Mouse (Mus musculus) limb, embryonic 12.5 days (tissue): Measurements from ENCODE around the gene Plekhj1. TPM values are rescaled to one million over a fixed set of nuclear protein-coding genes. Genes with fewer than 3 reads are reported as not detected.

ENCODE experiments used
- ATAC-seq: fragments of 200-750 bp; cut with Nextera tagmentation; 2 replicates; pipeline ENCODE4 v1.8.0; 2017; ENCODE audit warnings: low read depth, moderate TSS enrichment; ENCODE audit not compliant: insufficient number of reproducible peaks, insufficient read depth, low FRiP score, low TSS enrichment
- H3K27ac ChIP-seq: fragments of 300-500 bp; sonication (generic); 2 replicates; pipeline ENCODE4 v1.5.1; 2016; ENCODE audit warnings: mild to moderate bottlenecking, moderate library complexity
- H3K27me3 ChIP-seq: fragments of 300-500 bp; sonication (generic); 2 replicates; pipeline ENCODE4 v1.6.1; 2016; ENCODE audit warnings: mild to moderate bottlenecking, moderate library complexity
- H3K36me3 ChIP-seq: fragments of 300-500 bp; sonication (generic); 2 replicates; pipeline ENCODE4 v1.6.1; 2016; ENCODE audit warnings: mild to moderate bottlenecking, moderate library complexity
- H3K4me1 ChIP-seq: fragments of 300-500 bp; sonication (generic); replicated peaks from 2 replicates; pipeline ENCODE4 v1.6.1; 2016
- H3K4me2 ChIP-seq: fragments of 300-500 bp; sonication (generic); 2 replicates; pipeline ENCODE4 v1.6.1; 2016; ENCODE audit warnings: mild to moderate bottlenecking, moderate library complexity
- H3K4me3 ChIP-seq: fragments of 300-500 bp; sonication (generic); replicated peaks from 2 replicates; pipeline ENCODE4 v1.5.1; 2016; ENCODE audit warnings: mild to moderate bottlenecking
- H3K9ac ChIP-seq: fragments of 300-500 bp; sonication (generic); replicated peaks from 2 replicates; pipeline ENCODE4 v1.6.1; 2016; ENCODE audit warnings: mild to moderate bottlenecking, moderate library complexity
- H3K9me3 ChIP-seq: fragments of 300-500 bp; sonication (generic); 2 replicates; pipeline ENCODE4 v1.6.1; 2016; ENCODE audit warnings: mild to moderate bottlenecking, moderate library complexity
- WGBS: fragments of 180-500 bp; shearing (Covaris S2); methylation state at CpG from one replicate; pipeline ENCODE4 v1.1.7; 2016; 5-methylcytosine and 5-hydroxymethylcytosine counted together
- polyA plus RNA-seq: library from polyadenylated mRNA; unstranded; fragments of >200 nt; fragmentation: Nextera tagmentation; extraction: Ambion mirVana; gene quantifications from 2 replicates; pipeline ENCODE4 v1.2.1, GENCODE M21; 2016

The Plekhj1 gene
- polyA plus RNA-seq = 132 and 144 TPM in 2 replicates

DNA sequence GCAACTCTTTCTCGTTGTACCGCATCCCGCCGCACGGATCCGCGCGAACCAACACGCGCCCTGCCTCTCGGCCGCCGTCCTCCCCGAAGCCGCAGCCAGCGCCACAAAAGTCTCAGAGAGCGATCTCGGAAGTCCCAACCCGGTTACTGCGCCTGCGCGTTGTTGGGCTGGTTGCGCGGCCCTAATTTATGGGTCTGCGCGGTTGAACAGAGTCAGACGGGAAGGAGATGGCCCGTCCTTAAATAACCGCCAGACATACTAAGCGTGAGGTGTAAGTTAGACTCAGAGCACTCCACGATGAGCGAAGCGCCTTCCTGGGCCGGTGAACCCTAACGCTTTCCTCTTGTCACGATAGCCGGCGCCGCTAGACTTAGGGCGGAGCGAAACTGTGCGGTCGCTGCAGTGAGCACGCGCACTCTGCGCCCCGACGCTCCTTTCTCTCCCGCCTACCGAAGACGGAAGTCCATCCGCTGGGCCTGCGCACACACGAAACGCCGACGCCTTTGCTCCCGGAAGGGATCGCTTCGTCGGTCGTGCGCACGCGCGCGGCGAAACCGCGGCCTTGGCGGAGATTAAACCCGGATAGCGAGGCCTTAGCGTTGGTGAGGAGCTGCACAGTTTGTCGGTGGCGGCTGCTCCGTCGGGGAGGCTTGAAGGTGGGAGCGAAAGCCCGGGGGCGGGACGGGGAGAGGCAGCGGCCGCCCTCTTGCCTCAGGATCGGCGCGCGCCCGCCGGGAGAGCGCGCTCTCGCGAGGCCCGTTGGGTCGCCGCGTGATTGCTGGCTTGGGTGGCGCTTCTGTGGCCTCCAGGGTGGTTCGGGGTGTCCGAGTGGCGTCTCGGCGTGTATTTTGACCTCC lies at the start of gene Plekhj1, which contains the start of gene Sf3a2:
TSS of gene Plekhj1 (minus strand) at position 477 of the 857 bp plus-strand sequence.
TSS of gene Sf3a2 (plus strand) at position 49 of the 857 bp plus-strand sequence.
- Histone ChIP-seq H3K27ac (peak within 1 kb of the TSS; percentile 97), H3K4me2 (peak within 1 kb of the TSS; percentile 78), H3K36me3 (peaks cover 70% of the 10 kb centered on the region), H3K9me3 (no peaks in the 10 kb centered on the region), H3K27me3 (no peaks in the 10 kb centered on the region), H3K4me1 (peaks cover 23% of the 10 kb centered on the region), H3K9ac (peak within 1 kb of the TSS; percentile 99), H3K4me3 (peak within 1 kb of the TSS; percentile 89)
- WGBS = under 1% methylated on average over 104 of the region's 104 CpGs
- peak; percentile 87 for ATAC-seq

GRCm38 (mm10) chr10:80845732-80846131 lies 47.3 kb upstream of the Plekhj1 start:
- H3K9ac ChIP-seq = no peak overlapping the region
- 81% methylated on average over 12 of the region's 12 CpGs for WGBS
- peaks cover 9% of the 10 kb centered on the region; the same call in 1 of the 2 replicates for H3K36me3 ChIP-seq
- peaks cover 55% of the 10 kb centered on the region for H3K27me3 ChIP-seq
- H3K9me3 ChIP-seq = no peaks in the 10 kb centered on the region
- H3K27ac ChIP-seq = no peak overlapping the region
- no peak overlapping the region for H3K4me2 ChIP-seq
- peaks cover 12% of the 10 kb centered on the region for H3K4me1 ChIP-seq
- no peak for ATAC-seq
- no peak overlapping the region for H3K4me3 ChIP-seq

DNA sequence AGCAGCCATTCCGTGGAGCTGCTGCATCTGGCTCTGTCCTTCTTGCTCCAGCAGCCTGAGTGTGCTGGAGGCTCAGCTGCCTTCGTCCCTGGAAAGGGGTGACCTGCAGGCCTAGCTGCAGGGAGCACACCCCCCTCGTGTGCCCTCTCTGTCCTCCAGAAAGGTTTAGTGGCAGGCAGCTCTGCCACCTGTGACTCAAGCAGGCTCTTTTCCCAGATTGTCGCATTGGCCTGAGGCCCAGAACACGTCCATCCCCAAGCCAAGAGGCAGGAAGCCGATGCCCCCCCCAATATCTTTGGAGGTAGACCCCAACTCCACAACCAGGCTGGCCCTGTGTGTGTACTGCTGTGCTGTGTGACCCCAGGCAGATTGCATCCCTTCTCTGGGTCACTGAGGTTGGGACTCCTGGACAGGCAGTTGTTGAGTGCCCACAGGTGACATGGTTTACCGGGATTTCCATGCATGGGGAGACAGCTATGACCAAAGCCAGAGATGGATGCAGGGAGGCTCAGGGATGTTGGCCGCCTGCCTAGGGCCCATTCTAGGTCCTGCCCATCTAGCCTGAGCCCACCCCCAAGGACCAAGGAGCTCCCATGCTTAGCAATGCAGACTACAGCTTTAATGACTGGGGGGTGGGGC lies 46.7 kb upstream of the Plekhj1 start:
- Histone ChIP-seq H3K4me3 (no peak overlapping the region), H3K4me2 (no peak overlapping the region), H3K9ac (no peak overlapping the region), H3K9me3 (no peaks in the 10 kb centered on the region), H3K36me3 (0 out of 2 replicates have a peak, but pooled peaks cover 3% of the 10 kb centered on the region), H3K27ac (no peak overlapping the region), H3K4me1 (peaks cover 12% of the 10 kb centered on the region), H3K27me3 (peaks cover 61% of the 10 kb centered on the region)
- no peak for ATAC-seq
- 65% methylated on average over 8 of the region's 8 CpGs for WGBS

- H3K9me3 ChIP-seq = no peaks in the 10 kb centered on the region
- ATAC-seq = no peak
- no peak within 1 kb of the TSS for H3K27ac ChIP-seq
- H3K4me3 ChIP-seq = peak within 1 kb of the TSS; percentile 51
- WGBS = 4% methylated on average over 45 of the region's 51 CpGs
- peaks cover 12% of the 10 kb centered on the region for H3K4me1 ChIP-seq
- no peaks in the 10 kb centered on the region for H3K36me3 ChIP-seq
- peak within 1 kb of the TSS; percentile 90 for H3K4me2 ChIP-seq
- peaks cover 69% of the 10 kb centered on the region for H3K27me3 ChIP-seq
- peak within 1 kb of the TSS; percentile 66 for H3K9ac ChIP-seq
These were observed 45.6 kb upstream of the Plekhj1 start, which contains the start of gene Lingo3 for GRCm38 (mm10) chr10:80843931-80844547. TSS of gene Lingo3 (minus strand) at chr10:80844039.

- 12% methylated on average over 32 of the region's 32 CpGs for WGBS
- peaks cover 73% of the 10 kb centered on the region for H3K27me3 ChIP-seq
- ATAC-seq = no peak
- H3K4me3 ChIP-seq = peak overlapping the region; percentile 51
- peak overlapping the region; percentile 90 for H3K4me2 ChIP-seq
- peak overlapping the region; percentile 66 for H3K9ac ChIP-seq
- H3K36me3 ChIP-seq = no peaks in the 10 kb centered on the region
- H3K27ac ChIP-seq = no peak overlapping the region
- no peaks in the 10 kb centered on the region for H3K9me3 ChIP-seq
- H3K4me1 ChIP-seq = peaks cover 9% of the 10 kb centered on the region
These were observed 44.9 kb upstream of the Plekhj1 start for GRCm38 (mm10) chr10:80843087-80843930.

- Histone ChIP-seq H3K9ac (no peak overlapping the region), H3K27ac (no peak overlapping the region), H3K36me3 (no peaks in the 10 kb centered on the region), H3K27me3 (peaks cover 83% of the 10 kb centered on the region), H3K4me3 (no peak overlapping the region), H3K9me3 (no peaks in the 10 kb centered on the region), H3K4me1 (peaks cover 9% of the 10 kb centered on the region), H3K4me2 (no peak overlapping the region)
- WGBS = 82% methylated on average over 15 of the region's 15 CpGs
- ATAC-seq = no peak
These were observed 43.9 kb upstream of the Plekhj1 start for GRCm38 (mm10) chr10:80842334-80842733.

DNA sequence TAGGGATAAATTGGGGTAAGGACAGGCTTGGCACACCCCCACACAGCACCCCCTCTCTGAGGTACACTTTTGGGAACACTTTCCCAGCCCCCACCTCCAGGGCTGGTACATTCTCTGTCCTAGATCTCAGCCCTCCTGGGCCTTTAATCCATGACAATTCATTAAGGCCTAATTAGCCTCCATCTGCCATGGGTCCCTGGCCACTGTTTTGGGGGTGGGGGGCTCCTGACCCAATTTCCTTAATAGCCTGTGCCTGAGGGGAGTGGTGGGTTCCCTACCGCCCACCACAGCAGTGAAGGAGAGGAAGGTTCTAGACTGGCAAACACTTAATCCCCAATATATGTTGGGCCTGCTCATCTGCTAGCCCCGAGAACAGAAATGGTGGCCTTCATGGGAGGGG lies 43.3 kb upstream of the Plekhj1 start:
- peaks cover 9% of the 10 kb centered on the region for H3K4me1 ChIP-seq
- H3K36me3 ChIP-seq = no peaks in the 10 kb centered on the region
- H3K27ac ChIP-seq = no peak overlapping the region
- H3K4me2 ChIP-seq = no peak overlapping the region
- no peak for ATAC-seq
- no peak overlapping the region for H3K4me3 ChIP-seq
- H3K27me3 ChIP-seq = peaks cover 89% of the 10 kb centered on the region
- 74% methylated on average over 2 of the region's 2 CpGs for WGBS
- no peaks in the 10 kb centered on the region for H3K9me3 ChIP-seq
- 0 out of 2 replicates have a peak overlapping the region, but pooled peaks have one; percentile 6 for H3K9ac ChIP-seq

GRCm38 (mm10) chr10:80839848-80840247 lies 41.4 kb upstream of the Plekhj1 start:
- no peaks in the 10 kb centered on the region for H3K36me3 ChIP-seq
- H3K4me3 ChIP-seq = no peak overlapping the region
- no peak overlapping the region for H3K27ac ChIP-seq
- H3K4me2 ChIP-seq = no peak overlapping the region
- 64% methylated on average over 6 of the region's 6 CpGs for WGBS
- no peak overlapping the region for H3K9ac ChIP-seq
- H3K27me3 ChIP-seq = peaks cover 94% of the 10 kb centered on the region
- no peak for ATAC-seq
- peaks cover 15% of the 10 kb centered on the region for H3K4me1 ChIP-seq
- H3K9me3 ChIP-seq = 0 out of 2 replicates have a peak, but pooled peaks cover under 1% of the 10 kb centered on the region

GRCm38 (mm10) chr10:80838346-80838912 lies 40.0 kb upstream of the Plekhj1 start:
- peaks cover 13% of the 10 kb centered on the region for H3K4me1 ChIP-seq
- no peak overlapping the region for H3K4me3 ChIP-seq
- no peak overlapping the region for H3K4me2 ChIP-seq
- 0 out of 2 replicates have a peak overlapping the region, but pooled peaks have one; percentile 1 for H3K9ac ChIP-seq
- 64% methylated on average over 2 of the region's 2 CpGs for WGBS
- no peaks in the 10 kb centered on the region for H3K36me3 ChIP-seq
- no peak for ATAC-seq
- no peak overlapping the region for H3K27ac ChIP-seq
- H3K9me3 ChIP-seq = peaks cover 7% of the 10 kb centered on the region; the same call in 1 of the 2 replicates
- peaks cover 94% of the 10 kb centered on the region for H3K27me3 ChIP-seq

DNA sequence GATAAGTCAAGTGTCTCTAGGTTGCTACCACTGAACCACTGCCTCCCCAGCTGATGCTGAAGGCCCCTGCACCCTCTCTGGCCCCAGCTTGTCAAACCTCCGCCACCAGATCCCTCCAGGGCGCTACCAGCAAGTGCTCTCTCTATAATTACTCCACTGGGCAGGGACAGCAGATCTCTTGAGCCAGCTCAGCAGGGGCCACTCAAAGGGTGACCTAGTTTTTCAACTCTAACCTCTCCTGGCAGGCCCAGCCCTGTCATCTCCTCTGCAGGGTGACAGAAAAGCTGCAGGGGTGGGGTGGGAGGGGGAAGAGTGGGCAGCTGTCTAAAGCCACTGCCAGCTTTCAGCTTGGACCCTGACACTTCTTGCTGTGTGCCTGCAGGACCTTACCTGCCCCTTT lies 39.4 kb upstream of the Plekhj1 start:
- Histone ChIP-seq H3K4me2 (no peak overlapping the region), H3K27me3 (peaks cover 94% of the 10 kb centered on the region), H3K4me1 (peaks cover 9% of the 10 kb centered on the region; the same call in 1 of the 2 replicates), H3K9ac (0 out of 2 replicates have a peak overlapping the region, but pooled peaks have one; percentile 1), H3K36me3 (no peaks in the 10 kb centered on the region), H3K9me3 (peaks cover 7% of the 10 kb centered on the region; the same call in 1 of the 2 replicates), H3K27ac (no peak overlapping the region), H3K4me3 (no peak overlapping the region)
- no peak for ATAC-seq
- WGBS = 15% methylated on average over 2 of the region's 2 CpGs
